Mouse (Mus musculus) midbrain, embryonic 14.5 days (tissue): ENCODE data around the gene Evc2. TPM values are rescaled to one million over a fixed set of nuclear protein-coding genes. Genes with fewer than 3 reads are reported as not detected.

Source experiments
- ATAC-seq: fragments of 200-750 bp; cut with Nextera tagmentation; 2 replicates; pipeline ENCODE4 v1.8.0; 2017; ENCODE audit warnings: moderate number of reproducible peaks, moderate library complexity; ENCODE audit not compliant: low FRiP score, low TSS enrichment
- DNase-seq: peaks from one replicate; pipeline ENCODE4 v3.0.0-alpha.2; 2015
- H3K27ac ChIP-seq: fragments of 300-500 bp; sonication (generic); replicated peaks from 2 replicates; pipeline ENCODE4 v1.5.1; 2014; ENCODE audit warnings: mild to moderate bottlenecking, low read depth, low read length, moderate library complexity
- H3K27me3 ChIP-seq: fragments of 300-500 bp; sonication (generic); 2 replicates; pipeline ENCODE4 v1.6.1; 2014; ENCODE audit warnings: low read length, control low read depth, mixed read lengths; ENCODE audit not compliant: control insufficient read depth, insufficient read depth
- H3K36me3 ChIP-seq: fragments of 300-500 bp; sonication (generic); 2 replicates; pipeline ENCODE4 v1.6.1; 2014; ENCODE audit warnings: low read length, control low read depth; ENCODE audit not compliant: control insufficient read depth, insufficient read depth
- H3K4me1 ChIP-seq: fragments of 300-500 bp; sonication (generic); 2 replicates; pipeline ENCODE4 v1.6.1; 2014; ENCODE audit warnings: mild to moderate bottlenecking, antibody characterized with exemption, low read length, control low read depth; ENCODE audit not compliant: control insufficient read depth, insufficient read depth
- H3K4me2 ChIP-seq: fragments of 300-500 bp; sonication (generic); 2 replicates; pipeline ENCODE4 v1.6.1; 2014; ENCODE audit warnings: mild to moderate bottlenecking, low read length, moderate library complexity
- H3K4me3 ChIP-seq: fragments of 300-500 bp; sonication (generic); replicated peaks from 2 replicates; pipeline ENCODE4 v1.5.1; 2014; ENCODE audit warnings: low read depth, low read length
- H3K9ac ChIP-seq: fragments of 300-500 bp; sonication (generic); replicated peaks from 2 replicates; pipeline ENCODE4 v1.6.1; 2014; ENCODE audit warnings: mild to moderate bottlenecking, low read length, moderate library complexity
- H3K9me3 ChIP-seq: fragments of 300-500 bp; sonication (generic); 2 replicates; pipeline ENCODE4 v1.6.1; 2016; ENCODE audit warnings: low read length, control low read depth, mixed read lengths; ENCODE audit not compliant: control insufficient read depth
- whole genome bisulfite sequencing: fragments of 180-500 bp; shearing (Covaris S2); extraction: QIAGEN DNeasy Blood & Tissue Kit; methylation state at CpG from one replicate; pipeline ENCODE4 v1.1.7; 2014; 5-methylcytosine and 5-hydroxymethylcytosine counted together
- polyA plus RNA-seq: library from polyadenylated mRNA; unstranded; fragments of >200 nt; fragmentation: Nextera tagmentation; extraction: Ambion mirVana; gene quantifications from 2 replicates; pipeline ENCODE4 v1.2.1, GENCODE M21; 2014

Evc2 gene
- polyA plus RNA-seq, 1 experiment from 2014 or later = 6.0 TPM

DNA sequence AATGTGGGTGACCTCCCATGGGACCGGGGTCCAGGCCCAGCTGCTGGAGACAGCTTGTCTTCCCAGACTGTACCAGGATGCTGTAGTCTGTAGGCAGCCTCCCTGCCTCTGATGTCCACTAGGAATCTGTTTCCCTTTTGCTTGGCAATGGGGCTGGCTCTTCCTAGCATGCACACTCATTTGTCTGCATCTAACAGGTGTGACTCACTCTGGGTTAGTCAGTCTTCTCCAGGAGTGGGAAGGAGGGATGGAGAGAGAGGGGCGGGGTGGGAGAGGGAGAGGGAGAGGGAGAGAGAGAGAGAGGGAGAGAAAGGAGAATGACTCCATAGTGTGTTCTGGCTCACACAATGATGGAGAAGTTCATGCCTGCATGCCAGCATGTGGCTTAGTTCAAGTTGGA, 13.5 kb downstream of the Evc2 start:
- Histone ChIP-seq H3K36me3 (peaks cover 6% of the 10 kb centered on the region; the same call in 1 of the 2 replicates), H3K4me1 (no peaks in the 10 kb centered on the region), H3K4me2 (no peak overlapping the region), H3K9ac (no peak overlapping the region), H3K4me3 (no peak overlapping the region), H3K27ac (no peak overlapping the region), H3K9me3 (no peaks in the 10 kb centered on the region), H3K27me3 (no peaks in the 10 kb centered on the region)
- WGBS = 100% methylated on average over 2 of the region's 2 CpGs
- ATAC-seq = no peak
- no peak for DNase-seq

DNA sequence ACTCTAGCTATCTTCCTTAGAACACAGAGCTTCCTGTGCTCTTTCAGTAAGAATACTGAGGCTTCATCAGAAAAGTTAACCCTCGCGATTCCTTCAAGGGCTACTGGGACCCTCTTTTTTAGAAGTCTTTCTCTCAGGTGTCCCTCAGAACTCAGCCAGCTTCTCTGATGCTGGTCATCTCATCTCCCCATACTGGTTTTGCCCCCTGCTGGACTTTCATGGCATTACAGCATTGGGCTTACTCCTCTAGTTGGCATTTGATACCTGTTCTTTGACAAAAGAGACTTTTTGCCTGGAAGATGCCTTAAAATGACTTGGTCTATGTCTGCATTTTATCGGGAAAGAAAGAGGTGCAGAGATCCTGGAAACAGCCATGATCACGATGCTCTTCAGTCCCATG, 16.1 kb downstream of the Evc2 start:
- H3K27me3 ChIP-seq = no peaks in the 10 kb centered on the region
- no peaks in the 10 kb centered on the region for H3K4me1 ChIP-seq
- H3K9me3 ChIP-seq = no peaks in the 10 kb centered on the region
- no peak overlapping the region for H3K4me2 ChIP-seq
- DNase-seq (peak; percentile 55), ATAC-seq (no peak)
- H3K4me3 ChIP-seq = no peak overlapping the region
- WGBS = 88% methylated on average over 4 of the region's 4 CpGs
- peaks cover 6% of the 10 kb centered on the region; the same call in 1 of the 2 replicates for H3K36me3 ChIP-seq
- no peak overlapping the region for H3K9ac ChIP-seq
- H3K27ac ChIP-seq = no peak overlapping the region

DNA sequence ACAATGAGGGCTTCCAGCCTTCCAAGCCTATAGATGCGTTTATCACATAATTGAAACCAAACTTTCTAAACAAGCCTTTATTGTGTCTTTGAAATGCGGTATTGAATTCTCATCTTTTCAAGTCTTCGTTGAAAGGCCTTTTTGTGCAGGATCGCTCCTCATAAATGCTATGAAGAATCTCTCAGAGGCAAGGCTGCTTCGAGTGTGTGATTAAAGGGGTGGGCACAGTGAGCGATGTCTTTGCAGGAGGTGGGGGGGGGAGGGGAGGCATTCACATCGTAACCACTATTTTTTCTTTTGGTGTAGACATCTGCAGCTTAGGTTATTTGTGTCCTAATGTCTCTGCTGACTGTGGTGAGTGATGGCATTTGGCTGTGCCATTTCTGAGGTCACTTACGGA, 17.7 kb downstream of the Evc2 start:
- WGBS = 61% methylated on average over 8 of the region's 8 CpGs
- no peaks in the 10 kb centered on the region for H3K27me3 ChIP-seq
- no peaks in the 10 kb centered on the region for H3K4me1 ChIP-seq
- no peak overlapping the region for H3K4me2 ChIP-seq
- H3K27ac ChIP-seq = no peak overlapping the region
- DNase-seq (no peak), ATAC-seq (no peak)
- no peak overlapping the region for H3K4me3 ChIP-seq
- H3K9ac ChIP-seq = no peak overlapping the region
- no peaks in the 10 kb centered on the region for H3K9me3 ChIP-seq
- H3K36me3 ChIP-seq = peaks cover 5% of the 10 kb centered on the region; the same call in 1 of the 2 replicates

DNA sequence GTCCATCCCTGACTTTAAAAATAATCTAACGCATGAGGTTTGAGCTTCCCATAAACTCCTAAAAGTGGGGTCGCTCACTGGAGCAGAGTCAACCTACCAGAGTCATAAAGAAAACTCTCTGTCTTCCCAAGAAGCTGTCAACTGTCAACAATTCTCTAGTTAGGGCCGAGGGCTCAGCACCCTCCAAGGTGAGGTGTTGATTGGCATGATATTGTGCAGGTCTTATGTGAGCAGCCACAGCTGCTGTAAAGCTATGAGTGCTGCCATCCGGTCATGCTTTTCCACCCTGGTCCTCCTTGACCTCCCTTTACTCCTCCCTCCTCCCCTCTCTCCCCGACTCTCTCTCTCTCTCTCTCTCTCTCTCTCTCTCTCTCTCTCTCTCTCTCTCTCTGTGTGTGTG, 24.3 kb downstream of the Evc2 start:
- Histone ChIP-seq H3K4me2 (no peak overlapping the region), H3K36me3 (no peaks in the 10 kb centered on the region), H3K27ac (no peak overlapping the region), H3K9me3 (no peaks in the 10 kb centered on the region), H3K27me3 (no peaks in the 10 kb centered on the region), H3K4me3 (no peak overlapping the region), H3K4me1 (peaks cover 2% of the 10 kb centered on the region; the same call in 1 of the 2 replicates), H3K9ac (no peak overlapping the region)
- DNase-seq (no peak), ATAC-seq (no peak)
- 83% methylated on average over 5 of the region's 5 CpGs for WGBS

DNA sequence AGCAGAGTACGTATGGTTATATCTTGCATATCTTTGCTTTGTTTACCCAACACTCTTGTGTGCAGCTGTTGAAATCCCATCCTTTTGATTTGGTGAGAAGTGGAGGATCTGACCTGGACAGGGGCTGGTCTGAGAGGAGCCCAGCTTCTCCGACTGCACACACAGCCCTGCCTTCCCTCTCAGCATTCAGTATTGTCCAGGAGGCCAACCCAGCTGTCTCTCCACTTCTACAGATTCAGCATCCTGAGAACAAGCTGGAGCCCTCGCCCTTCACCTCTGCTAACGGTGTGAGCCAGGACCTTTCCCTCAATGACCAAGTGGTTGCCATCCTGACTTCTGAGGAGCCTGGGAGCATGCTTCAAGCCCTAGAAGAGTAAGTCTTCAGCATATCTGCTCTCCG, 25.0 kb downstream of the Evc2 start:
- DNase-seq = no peak

DNA sequence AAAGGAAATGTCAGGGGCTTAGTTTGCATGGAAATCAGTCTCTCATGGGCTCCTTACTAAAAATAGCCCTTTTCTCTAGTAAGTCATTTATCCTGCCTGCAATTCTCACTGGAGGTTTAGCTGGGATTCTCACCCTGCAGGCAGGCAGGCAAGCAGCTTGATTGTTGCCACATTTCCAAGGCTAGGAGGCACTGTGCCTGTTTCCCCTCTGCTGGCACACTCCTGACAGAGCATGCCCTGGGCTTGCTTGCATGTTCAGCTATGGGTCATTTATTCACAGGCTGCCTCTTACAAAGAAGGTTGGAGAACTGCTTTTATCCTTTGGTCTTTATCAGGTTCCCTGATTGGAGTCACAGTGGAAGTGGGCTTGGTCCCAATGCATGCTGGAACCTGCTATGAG, 27.5 kb downstream of the Evc2 start:
- Histone ChIP-seq H3K4me2 (no peak overlapping the region), H3K4me3 (no peak overlapping the region), H3K27me3 (no peaks in the 10 kb centered on the region), H3K36me3 (no peaks in the 10 kb centered on the region), H3K27ac (peak overlapping the region; percentile 60), H3K9ac (no peak overlapping the region), H3K4me1 (peaks cover 2% of the 10 kb centered on the region; the same call in 1 of the 2 replicates), H3K9me3 (no peaks in the 10 kb centered on the region)
- ATAC-seq (no peak), DNase-seq (peak; percentile 57)

More for the DNA sequence above, 25.0 kb downstream of the Evc2 start:
- no peak for ATAC-seq
- Histone ChIP-seq H3K27me3 (no peaks in the 10 kb centered on the region), H3K9me3 (no peaks in the 10 kb centered on the region), H3K36me3 (no peaks in the 10 kb centered on the region), H3K27ac (no peak overlapping the region), H3K4me1 (peaks cover 2% of the 10 kb centered on the region; the same call in 1 of the 2 replicates), H3K4me2 (no peak overlapping the region), H3K4me3 (no peak overlapping the region), H3K9ac (no peak overlapping the region)
- WGBS = 92% methylated on average over 5 of the region's 5 CpGs

DNA sequence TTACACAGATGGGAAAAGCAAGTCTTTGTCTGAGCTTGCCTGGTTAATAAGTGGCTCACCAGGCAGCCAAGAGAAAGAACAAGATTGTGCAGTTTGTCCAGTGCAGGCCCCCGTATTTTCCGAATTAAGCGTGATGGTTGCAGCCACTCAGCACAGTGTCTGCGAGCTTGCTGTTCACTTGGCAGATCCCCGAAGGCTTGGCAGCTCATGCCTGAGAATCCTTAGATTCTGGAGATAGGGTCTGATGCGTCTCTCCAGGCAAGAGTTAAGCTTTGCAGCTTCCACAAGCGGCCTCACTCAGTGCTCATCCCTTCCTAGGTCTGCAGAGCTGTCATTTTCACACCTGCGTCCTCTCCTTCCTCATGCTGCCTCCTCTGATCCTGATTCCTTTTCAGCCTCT, 30.5 kb downstream of the Evc2 start:
- ATAC-seq = no peak
- DNase-seq = no peak

DNA sequence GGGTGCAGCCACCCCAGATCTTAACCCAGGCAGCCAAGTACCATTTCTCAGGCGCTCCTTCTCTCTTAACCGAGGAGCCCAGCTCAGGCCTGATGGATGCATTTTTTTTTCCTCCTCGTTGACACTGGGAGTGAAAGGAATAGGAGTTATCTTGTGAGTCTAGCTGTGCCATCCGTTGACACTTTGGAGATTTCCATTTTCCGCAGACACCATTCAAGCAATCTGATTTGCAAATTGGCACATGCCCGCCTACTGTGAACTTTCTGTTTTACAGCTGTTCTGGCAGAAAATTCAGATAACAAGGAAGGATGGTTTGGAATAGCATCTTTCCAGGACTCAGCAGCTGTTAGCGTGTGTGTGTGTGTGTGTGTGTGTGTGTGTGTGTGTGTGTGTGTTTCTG, 39.1 kb downstream of the Evc2 start:
- no peak overlapping the region for H3K9ac ChIP-seq
- H3K4me1 ChIP-seq = no peaks in the 10 kb centered on the region
- H3K27me3 ChIP-seq = no peaks in the 10 kb centered on the region
- WGBS = 84% methylated on average over 7 of the region's 7 CpGs
- no peak overlapping the region for H3K27ac ChIP-seq
- DNase-seq (no peak), ATAC-seq (no peak)
- no peaks in the 10 kb centered on the region for H3K36me3 ChIP-seq
- H3K4me3 ChIP-seq = no peak overlapping the region
- no peaks in the 10 kb centered on the region for H3K9me3 ChIP-seq
- no peak overlapping the region for H3K4me2 ChIP-seq

More for the DNA sequence above, 30.5 kb downstream of the Evc2 start:
- no peaks in the 10 kb centered on the region for H3K9me3 ChIP-seq
- H3K4me3 ChIP-seq = no peak overlapping the region
- H3K27ac ChIP-seq = no peak overlapping the region
- no peaks in the 10 kb centered on the region for H3K36me3 ChIP-seq
- H3K27me3 ChIP-seq = no peaks in the 10 kb centered on the region
- WGBS = 92% methylated on average over 8 of the region's 8 CpGs
- H3K4me1 ChIP-seq = peaks cover 2% of the 10 kb centered on the region; the same call in 1 of the 2 replicates
- H3K4me2 ChIP-seq = no peak overlapping the region
- H3K9ac ChIP-seq = no peak overlapping the region

DNA sequence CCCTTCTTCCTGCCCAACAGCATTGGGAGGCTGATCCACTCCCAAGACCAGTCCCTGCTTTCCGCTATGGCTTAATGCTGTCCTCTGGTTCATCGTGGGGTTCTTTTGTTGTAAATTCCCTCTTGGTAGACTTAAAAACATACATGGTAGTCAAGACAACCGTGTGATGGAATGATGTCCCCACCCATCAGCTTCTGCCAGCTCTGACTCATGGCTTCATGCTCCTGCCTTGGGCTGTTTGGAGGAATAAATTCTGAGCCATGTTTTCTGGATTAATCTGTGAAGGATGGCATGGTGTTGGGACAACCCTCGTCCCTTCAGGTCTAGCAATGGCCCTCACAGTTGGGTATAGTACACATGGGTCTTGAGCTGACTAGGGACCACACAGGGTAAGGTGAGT, 42.3 kb downstream of the Evc2 start:
- Histone ChIP-seq H3K9me3 (no peaks in the 10 kb centered on the region), H3K4me2 (no peak overlapping the region), H3K27me3 (no peaks in the 10 kb centered on the region), H3K36me3 (no peaks in the 10 kb centered on the region), H3K4me1 (no peaks in the 10 kb centered on the region), H3K4me3 (no peak overlapping the region), H3K27ac (no peak overlapping the region), H3K9ac (no peak overlapping the region)
- ATAC-seq = no peak
- DNase-seq = no peak
- WGBS = 83% methylated on average over 4 of the region's 4 CpGs
